Mouse (Mus musculus): ENCODE results near the gene Sv2c. TPM values are rescaled to one million over a fixed set of nuclear protein-coding genes. Genes with fewer than 3 reads are reported as not detected.
"Not testable (repeated sequence)": the region's sequence is repeated elsewhere in the genome, so short reads cannot be mapped to it uniquely, and the experiment has no call there.

The Sv2c gene
- polyA plus RNA-seq, 1 experiment from 2014 or later: 0.75 TPM

DNA sequence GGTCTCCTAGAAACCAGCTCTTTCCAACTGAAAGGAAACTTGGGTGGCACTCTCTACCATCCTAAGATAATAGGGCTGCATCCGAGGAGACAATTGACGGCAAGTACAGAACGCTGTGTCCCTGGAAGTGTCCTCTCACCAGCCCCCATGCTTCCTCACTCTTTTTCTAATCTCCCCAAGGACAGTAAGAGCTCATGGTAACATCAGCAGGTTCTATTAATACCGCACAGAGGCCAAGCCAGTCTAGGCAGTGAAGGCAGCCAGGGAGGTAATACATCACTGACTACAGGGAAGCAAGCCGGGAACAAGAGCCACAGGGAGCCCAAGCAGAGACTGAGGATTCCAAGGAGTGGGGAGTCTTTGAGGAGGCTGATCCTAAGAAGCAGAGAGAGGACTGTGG lies 7.4 kb downstream of the Sv2c start:
- DNase-seq (ENCODE audit: low spot score): no peak
- 75% methylated on average over 5 of the region's 5 CpGs for WGBS
- Histone ChIP-seq H3K36me3 (no peaks in the 10 kb centered on the region), H3K4me1 (no peaks in the 10 kb centered on the region), H3K27ac (no peak overlapping the region), H3K27me3 (ENCODE audit: low read depth, poor library complexity, severe bottlenecking) (peaks cover 33% of the 10 kb centered on the region), H3K9me3 (replicated peaks) (no peaks in the 10 kb centered on the region), H3K4me3 (no peak overlapping the region)

DNA sequence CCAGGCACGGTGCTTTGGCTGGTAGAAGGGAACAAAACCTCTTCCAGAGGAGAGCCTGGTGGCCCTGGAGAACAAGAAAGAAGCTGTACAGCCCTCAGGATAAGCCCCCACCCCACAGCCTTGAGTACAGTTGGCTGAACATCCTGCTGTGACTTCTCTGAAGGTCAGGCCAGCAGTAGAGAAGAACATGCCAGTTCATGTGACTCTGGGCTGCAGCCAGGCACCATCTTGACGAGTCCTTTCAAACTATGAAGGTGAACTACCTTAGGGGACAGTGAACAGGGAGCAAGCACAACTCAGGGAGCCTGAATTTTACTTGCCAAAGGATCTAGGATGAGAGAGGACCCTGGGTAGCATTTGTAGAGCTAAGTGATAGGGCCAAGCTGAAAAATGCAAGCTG lies 19.7 kb downstream of the Sv2c start:
- H3K4me1 ChIP-seq: no peaks in the 10 kb centered on the region
- WGBS: 79% methylated on average over 2 of the region's 2 CpGs
- no peaks in the 10 kb centered on the region for H3K36me3 ChIP-seq

DNA sequence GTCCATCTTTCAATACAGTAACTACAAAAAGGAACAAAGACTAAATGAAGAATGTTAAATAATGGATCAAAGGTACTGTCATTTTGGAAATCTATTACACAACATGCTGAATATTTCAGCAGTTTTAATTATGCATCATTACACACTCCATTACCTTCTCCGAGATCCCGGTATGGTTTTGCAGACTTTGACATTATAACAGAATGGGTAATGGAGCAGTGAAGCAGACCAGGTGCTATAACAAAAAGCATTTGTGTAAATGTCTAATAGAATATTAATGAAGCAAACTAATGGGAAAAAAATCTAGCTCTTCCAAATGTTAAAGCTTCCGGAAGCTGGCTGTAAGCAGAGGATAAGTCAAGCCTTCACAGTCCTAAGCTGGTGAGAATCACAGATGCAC lies 21.6 kb downstream of the Sv2c start:
- H3K4me3 ChIP-seq: no peak overlapping the region
- H3K9me3 ChIP-seq (replicated peaks): no peaks in the 10 kb centered on the region
- no peaks in the 10 kb centered on the region for H3K27me3 ChIP-seq (ENCODE audit: low read depth, poor library complexity, severe bottlenecking)
- no peak overlapping the region for H3K27ac ChIP-seq
- WGBS: 92% methylated on average over 3 of the region's 3 CpGs
- no peak for DNase-seq (ENCODE audit: low spot score)
- no peaks in the 10 kb centered on the region for H3K36me3 ChIP-seq
- H3K4me1 ChIP-seq: no peaks in the 10 kb centered on the region

More for the DNA sequence above, 19.7 kb downstream of the Sv2c start:
- H3K9me3 ChIP-seq (replicated peaks): no peaks in the 10 kb centered on the region
- no peaks in the 10 kb centered on the region for H3K27me3 ChIP-seq (ENCODE audit: low read depth, poor library complexity, severe bottlenecking)
- H3K27ac ChIP-seq: no peak overlapping the region
- DNase-seq (ENCODE audit: low spot score): no peak
- H3K4me3 ChIP-seq: no peak overlapping the region

DNA sequence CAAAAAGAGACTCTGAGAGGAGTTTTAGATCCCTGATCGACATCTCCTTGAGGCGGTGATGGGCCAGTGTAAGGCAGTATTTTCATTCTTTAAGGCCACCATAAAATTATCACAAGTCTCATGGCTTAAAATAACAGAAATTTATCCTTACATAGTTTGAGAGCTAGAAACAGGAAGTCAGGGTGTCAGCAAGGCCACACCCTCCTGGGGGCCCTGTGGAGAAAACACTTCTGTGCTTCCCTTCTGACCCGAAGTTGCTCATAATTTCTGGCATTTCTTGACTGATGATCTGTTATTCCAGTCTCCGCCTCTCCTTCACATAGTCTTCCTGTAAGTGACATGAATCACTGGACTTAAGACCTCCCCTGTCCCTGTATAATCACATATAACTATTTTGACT lies 26.0 kb downstream of the Sv2c start:
- no peak for DNase-seq (ENCODE audit: low spot score)

DNA sequence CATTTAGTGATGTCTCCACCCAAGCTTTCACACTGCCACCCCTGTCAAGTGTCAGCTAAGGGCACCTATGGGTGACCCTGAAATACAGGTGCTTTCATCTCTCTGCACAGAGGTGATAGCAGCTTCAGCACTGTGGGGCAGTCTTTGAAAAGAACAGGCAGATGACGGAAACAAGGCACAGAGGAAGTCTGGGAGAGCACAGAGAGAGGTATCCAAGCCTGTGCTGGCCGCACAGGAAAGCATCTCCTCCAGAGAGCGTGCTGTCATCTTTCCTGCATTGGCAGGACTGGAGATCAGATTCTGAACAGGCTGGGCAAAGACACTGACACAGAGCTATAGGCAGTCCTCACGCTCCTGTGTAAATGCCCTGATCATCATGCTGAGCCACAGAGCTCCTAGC lies 41.4 kb downstream of the Sv2c start:
- WGBS: 87% methylated on average over 4 of the region's 4 CpGs
- Histone ChIP-seq H3K9me3 (replicated peaks) (no peaks in the 10 kb centered on the region), H3K4me1 (no peaks in the 10 kb centered on the region), H3K36me3 (no peaks in the 10 kb centered on the region), H3K4me3 (no peak overlapping the region), H3K27ac (no peak overlapping the region), H3K27me3 (ENCODE audit: low read depth, poor library complexity, severe bottlenecking) (no peaks in the 10 kb centered on the region)
- DNase-seq (ENCODE audit: low spot score): no peak

More for the DNA sequence above, 26.0 kb downstream of the Sv2c start:
- WGBS: 81% methylated on average over 4 of the region's 4 CpGs
- no peaks in the 10 kb centered on the region for H3K36me3 ChIP-seq
- no peak overlapping the region for H3K27ac ChIP-seq
- no peaks in the 10 kb centered on the region for H3K9me3 ChIP-seq (replicated peaks)
- no peak overlapping the region for H3K4me3 ChIP-seq
- no peaks in the 10 kb centered on the region for H3K4me1 ChIP-seq
- no peaks in the 10 kb centered on the region for H3K27me3 ChIP-seq (ENCODE audit: low read depth, poor library complexity, severe bottlenecking)

DNA sequence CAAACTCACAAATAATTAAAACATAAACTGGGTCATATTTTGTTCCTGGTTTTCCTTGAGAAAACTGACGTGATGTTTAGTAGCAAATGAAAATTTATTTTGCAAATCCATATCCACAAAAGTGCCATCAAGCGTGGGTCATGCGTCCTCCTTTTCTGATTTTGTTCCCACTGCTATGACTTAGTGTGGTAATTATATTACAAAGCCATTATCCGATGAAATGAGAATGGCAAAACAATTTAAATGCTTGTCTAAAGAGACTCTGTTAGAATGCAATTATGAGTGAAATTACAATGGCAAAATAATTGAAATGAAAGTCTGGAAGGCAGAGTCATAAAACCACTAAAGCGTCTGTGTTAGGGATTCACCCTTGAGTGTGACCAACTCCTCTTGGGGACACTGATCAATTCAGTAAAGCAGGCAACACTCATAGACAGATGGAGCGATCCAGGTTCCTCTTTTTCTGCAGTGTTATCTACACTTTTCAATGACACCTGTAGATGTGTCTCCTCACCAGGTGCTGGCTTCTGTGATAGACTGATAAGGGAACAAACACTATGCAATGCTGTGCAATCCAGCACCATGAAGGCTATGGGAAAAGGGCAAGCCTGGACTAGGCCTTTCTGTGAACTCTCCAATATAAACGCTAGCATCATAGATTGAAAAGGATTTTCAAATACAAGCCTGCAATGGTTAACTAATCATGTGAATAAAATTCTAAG lies 46.6 kb downstream of the Sv2c start:
- Histone ChIP-seq H3K27me3 (ENCODE audit: low read depth, poor library complexity, severe bottlenecking) (no peaks in the 10 kb centered on the region), H3K4me1 (no peaks in the 10 kb centered on the region), H3K4me3 (no peak overlapping the region), H3K27ac (no peak overlapping the region), H3K36me3 (no peaks in the 10 kb centered on the region), H3K9me3 (replicated peaks) (no peaks in the 10 kb centered on the region)
- no peak for DNase-seq (ENCODE audit: low spot score)
- WGBS: 91% methylated on average over 7 of the region's 7 CpGs

DNA sequence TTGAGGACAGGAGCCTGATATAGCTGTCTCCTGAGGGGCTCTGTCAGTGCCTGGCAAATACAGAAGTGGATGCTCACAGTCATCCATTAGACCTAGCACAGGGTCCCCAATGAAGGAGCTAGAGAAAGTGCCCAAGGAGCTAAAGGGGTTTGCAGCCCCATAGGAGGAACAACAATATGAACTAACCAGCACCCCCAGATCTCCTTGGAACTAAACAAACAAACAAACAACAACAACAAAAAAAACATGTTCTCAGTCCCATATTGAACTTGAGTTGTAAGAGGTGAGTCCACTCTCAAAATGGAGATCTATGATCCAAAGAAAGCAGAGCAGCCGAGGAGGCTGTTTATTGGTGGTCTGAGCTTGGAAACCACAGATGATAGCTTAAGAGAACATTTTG lies 50.6 kb downstream of the Sv2c start, which contains the start of gene Gm17190:
TSS of gene Gm17190 (plus strand) at position 301 of the 400 bp plus-strand sequence.
- not testable (repeated sequence) for H3K9me3 ChIP-seq (replicated peaks); DNase-seq (ENCODE audit: low spot score); H3K4me1 ChIP-seq; H3K36me3 ChIP-seq; H3K4me3 ChIP-seq; H3K27ac ChIP-seq; H3K27me3 ChIP-seq (ENCODE audit: low read depth, poor library complexity, severe bottlenecking)
- WGBS: 87% methylated on average over 1 of the region's 1 CpGs

DNA sequence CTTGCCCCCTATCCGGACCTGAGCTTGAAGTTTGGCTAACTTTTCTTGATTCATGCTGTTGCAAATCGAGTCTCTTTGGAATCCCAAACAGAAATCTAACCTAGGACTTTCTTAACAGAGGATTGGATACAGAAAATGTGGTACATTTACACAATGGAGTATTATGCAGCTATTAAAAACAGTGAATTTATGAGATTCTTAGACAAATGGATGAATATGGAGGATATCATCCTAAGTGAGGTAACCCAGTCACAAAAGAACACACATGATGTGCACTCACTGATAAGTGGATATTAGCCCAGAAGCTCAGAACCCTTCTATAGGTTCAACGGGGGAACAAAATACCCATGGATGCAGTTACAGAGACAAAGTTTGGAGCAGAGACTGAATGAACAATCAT lies 51.1 kb downstream of the Sv2c start, which contains the start of gene Gm20075:
TSS of gene Gm20075 (minus strand) at position 101 of the 400 bp plus-strand sequence.
- not testable (repeated sequence) for H3K36me3 ChIP-seq; DNase-seq (ENCODE audit: low spot score); H3K4me3 ChIP-seq; H3K27me3 ChIP-seq (ENCODE audit: low read depth, poor library complexity, severe bottlenecking); H3K9me3 ChIP-seq (replicated peaks); H3K27ac ChIP-seq; H3K4me1 ChIP-seq
- WGBS: 87% methylated on average over 3 of the region's 3 CpGs

DNA sequence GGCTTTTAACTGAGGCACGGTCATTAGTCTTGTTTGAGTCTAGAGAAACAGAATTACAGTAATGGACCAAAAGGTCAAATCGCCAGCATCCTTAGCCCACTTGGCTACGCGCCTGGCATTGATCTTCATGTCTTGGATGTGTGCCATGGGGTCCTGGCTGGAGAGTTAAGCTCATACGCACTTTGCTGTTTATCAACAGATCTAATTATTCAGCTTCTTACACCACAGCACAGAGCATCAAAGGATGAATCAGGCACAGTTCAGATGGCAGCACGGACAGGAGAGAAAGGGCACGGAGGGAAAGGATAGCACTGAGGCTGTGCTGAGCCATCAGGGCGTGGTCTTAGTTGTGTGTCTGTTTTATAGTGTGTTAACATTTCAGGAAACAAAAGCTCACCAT lies 58.8 kb downstream of the Sv2c start:
- no peak for DNase-seq (ENCODE audit: low spot score)
- Histone ChIP-seq H3K9me3 (replicated peaks) (no peaks in the 10 kb centered on the region), H3K36me3 (no peaks in the 10 kb centered on the region), H3K27me3 (ENCODE audit: low read depth, poor library complexity, severe bottlenecking) (no peaks in the 10 kb centered on the region), H3K4me1 (no peaks in the 10 kb centered on the region), H3K27ac (no peak overlapping the region), H3K4me3 (no peak overlapping the region)
- WGBS: 83% methylated on average over 8 of the region's 8 CpGs

DNA sequence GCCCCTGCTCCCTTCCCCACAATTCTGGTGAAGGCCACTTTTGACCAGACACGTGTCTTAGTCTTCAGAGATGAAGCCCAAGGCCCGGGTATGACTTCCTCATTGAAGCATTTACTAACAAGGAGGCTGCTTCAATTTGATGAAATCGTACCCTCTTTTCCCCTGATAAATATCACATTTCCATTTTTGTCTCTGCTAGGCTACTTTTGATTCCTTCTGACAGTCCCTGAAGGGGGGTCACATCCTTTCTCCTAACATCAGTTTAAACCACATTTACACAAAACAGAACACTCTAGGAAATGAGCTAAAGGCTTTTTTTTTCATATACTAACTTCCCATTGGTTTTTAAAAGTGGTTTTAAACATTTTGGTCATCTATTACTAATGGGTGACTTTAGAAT lies 79.6 kb downstream of the Sv2c start:
- no peaks in the 10 kb centered on the region for H3K27me3 ChIP-seq (ENCODE audit: low read depth, poor library complexity, severe bottlenecking)
- no peak for DNase-seq (ENCODE audit: low spot score)
- no peak overlapping the region for H3K4me3 ChIP-seq
- H3K36me3 ChIP-seq: no peaks in the 10 kb centered on the region
- no peaks in the 10 kb centered on the region for H3K9me3 ChIP-seq (replicated peaks)
- 84% methylated on average over 3 of the region's 3 CpGs for WGBS
- no peak overlapping the region for H3K27ac ChIP-seq
- no peaks in the 10 kb centered on the region for H3K4me1 ChIP-seq

DNA sequence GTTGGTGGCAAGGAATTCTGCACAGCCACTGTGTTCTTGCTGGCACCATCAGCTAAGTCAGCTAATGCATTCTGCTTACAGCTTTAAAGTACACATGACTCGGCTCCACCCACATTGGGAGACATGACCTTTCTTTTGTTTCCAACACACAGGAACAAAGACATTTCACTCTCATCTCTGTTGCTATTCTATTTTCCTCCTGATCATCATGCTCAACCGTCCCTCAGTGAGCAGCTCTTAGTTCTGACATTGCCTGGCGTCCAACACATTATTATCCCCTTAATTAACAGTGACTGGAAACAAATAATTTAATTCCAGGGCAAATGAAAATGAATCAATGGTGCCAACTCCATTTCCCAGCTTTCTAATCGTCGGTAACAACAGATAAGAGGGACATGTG lies 87.0 kb downstream of the Sv2c start:
- no peaks in the 10 kb centered on the region for H3K9me3 ChIP-seq (replicated peaks)
- DNase-seq (ENCODE audit: low spot score): no peak
- WGBS: 79% methylated on average over 5 of the region's 5 CpGs
- H3K4me3 ChIP-seq: no peak overlapping the region
- H3K36me3 ChIP-seq: no peaks in the 10 kb centered on the region
- no peaks in the 10 kb centered on the region for H3K4me1 ChIP-seq
- H3K27me3 ChIP-seq (ENCODE audit: low read depth, poor library complexity, severe bottlenecking): no peaks in the 10 kb centered on the region
- H3K27ac ChIP-seq: no peak overlapping the region

DNA sequence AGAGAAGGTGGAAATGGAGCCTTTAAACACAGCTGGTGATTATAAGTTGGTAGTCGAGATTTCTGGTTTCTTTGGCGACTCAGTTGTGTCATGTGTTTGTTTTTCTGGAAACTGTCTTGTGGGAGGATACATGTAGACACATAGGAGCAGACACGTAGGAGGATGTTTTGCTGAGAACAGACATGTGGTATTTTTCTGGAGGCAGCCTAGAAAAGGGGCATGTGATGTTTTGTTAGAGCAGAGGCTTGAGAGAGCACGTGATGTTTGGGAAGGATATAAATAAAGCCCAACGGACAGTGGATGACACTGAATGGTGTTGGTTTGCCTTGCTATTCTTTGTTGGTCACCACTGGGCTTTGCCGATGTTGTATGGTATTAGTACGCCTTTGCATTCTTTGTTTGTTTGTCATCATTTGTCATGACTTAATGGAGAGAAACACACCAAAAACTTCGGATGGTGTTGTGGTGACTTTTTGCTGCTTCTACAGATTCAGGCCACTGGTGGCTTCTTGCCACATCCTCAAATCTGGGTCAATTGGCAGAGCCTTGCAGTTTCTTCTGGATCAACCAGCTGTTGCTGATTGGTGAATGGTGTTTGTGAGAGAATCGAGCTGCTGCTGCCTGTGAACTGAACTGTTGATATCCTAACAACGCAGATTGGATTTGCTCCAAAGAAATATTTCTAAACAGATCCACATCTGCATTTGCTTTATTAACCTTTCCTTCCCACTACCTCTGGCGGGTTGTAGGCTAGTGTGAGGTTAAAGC lies 91.9 kb downstream of the Sv2c start:
- no peaks in the 10 kb centered on the region for H3K27me3 ChIP-seq (ENCODE audit: low read depth, poor library complexity, severe bottlenecking)
- H3K9me3 ChIP-seq (replicated peaks): no peaks in the 10 kb centered on the region
- WGBS: 90% methylated on average over 11 of the region's 11 CpGs
- no peak for DNase-seq (ENCODE audit: low spot score)
- no peaks in the 10 kb centered on the region for H3K36me3 ChIP-seq
- H3K27ac ChIP-seq: no peak overlapping the region
- no peaks in the 10 kb centered on the region for H3K4me1 ChIP-seq
- no peak overlapping the region for H3K4me3 ChIP-seq

DNA sequence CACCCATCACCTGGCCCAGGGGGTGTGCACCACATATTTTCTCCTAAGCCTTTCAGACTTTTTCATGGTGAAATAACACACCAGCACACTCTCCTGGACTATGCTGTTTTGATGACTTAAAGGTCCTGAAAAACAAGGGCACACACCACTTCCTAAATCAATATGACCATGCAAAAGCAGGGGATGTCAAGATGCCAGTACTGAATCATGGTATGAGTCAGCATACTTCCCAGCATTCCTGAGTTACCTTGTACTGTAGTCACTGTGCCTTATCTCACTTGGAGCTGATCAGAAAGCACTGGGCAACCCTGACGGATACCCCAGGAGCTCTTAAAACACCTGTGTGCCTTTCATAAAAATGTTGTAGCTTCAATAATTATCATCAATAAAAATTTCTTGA lies 92.8 kb downstream of the Sv2c start:
- Histone ChIP-seq H3K9me3 (replicated peaks) (no peaks in the 10 kb centered on the region), H3K4me1 (no peaks in the 10 kb centered on the region), H3K27ac (no peak overlapping the region), H3K36me3 (no peaks in the 10 kb centered on the region), H3K27me3 (ENCODE audit: low read depth, poor library complexity, severe bottlenecking) (no peaks in the 10 kb centered on the region), H3K4me3 (no peak overlapping the region)
- no peak for DNase-seq (ENCODE audit: low spot score)
- WGBS: 89% methylated on average over 1 of the region's 1 CpGs
